Mouse (Mus musculus) midbrain, postnatal 0 days (tissue): ENCODE measurements around the gene Usp49. TPM values are rescaled to one million over a fixed set of nuclear protein-coding genes. Genes with fewer than 3 reads are reported as not detected.
A peak's percentile ranks its signal among the peaks of the same experiment; 100 is the strongest.

ENCODE experiments used
- ATAC-seq: fragments of 200-750 bp; cut with Nextera tagmentation; 2 replicates; pipeline ENCODE4 v1.8.0; 2017; ENCODE audit warnings: moderate number of reproducible peaks, mild to moderate bottlenecking, moderate TSS enrichment, moderate library complexity; ENCODE audit not compliant: low FRiP score
- DNase-seq: peaks from one replicate; pipeline ENCODE4 v3.0.0-alpha.2; 2015; ENCODE audit warnings: low spot score
- H3K27ac ChIP-seq: fragments of 300-500 bp; sonication (generic); 2 replicates; pipeline ENCODE4 v1.5.1; 2014; ENCODE audit warnings: low read depth, mild to moderate bottlenecking, low read length, mixed read lengths
- H3K27me3 ChIP-seq: fragments of 300-500 bp; sonication (generic); 2 replicates; pipeline ENCODE4 v1.6.1; 2014; ENCODE audit warnings: low read length, control low read depth, mixed read lengths; ENCODE audit not compliant: insufficient read depth
- H3K36me3 ChIP-seq: fragments of 300-500 bp; sonication (generic); 2 replicates; pipeline ENCODE4 v1.6.1; 2014; ENCODE audit warnings: low read length, control low read depth, mixed read lengths; ENCODE audit not compliant: insufficient read depth
- H3K4me1 ChIP-seq: fragments of 300-500 bp; sonication (generic); 2 replicates; pipeline ENCODE4 v1.6.1; 2014; ENCODE audit warnings: mild to moderate bottlenecking, control low read depth, antibody characterized with exemption, low read length, mixed read lengths; ENCODE audit not compliant: insufficient read depth
- H3K4me2 ChIP-seq: fragments of 300-500 bp; sonication (generic); 2 replicates; pipeline ENCODE4 v1.6.1; 2014; ENCODE audit warnings: low read depth, mild to moderate bottlenecking, low read length, mixed read lengths; ENCODE audit not compliant: poor library complexity, severe bottlenecking
- H3K4me3 ChIP-seq: fragments of 300-500 bp; sonication (generic); 2 replicates; pipeline ENCODE4 v1.5.1; 2014; ENCODE audit warnings: low read depth, mild to moderate bottlenecking, low read length, moderate library complexity
- H3K9ac ChIP-seq: fragments of 300-500 bp; sonication (generic); replicated peaks from 2 replicates; pipeline ENCODE4 v1.6.1; 2014; ENCODE audit warnings: mild to moderate bottlenecking, low read length, moderate library complexity, mixed read lengths; ENCODE audit not compliant: poor library complexity, severe bottlenecking
- H3K9me3 ChIP-seq: fragments of 300-500 bp; sonication (generic); 2 replicates; pipeline ENCODE4 v1.6.1; 2016; ENCODE audit warnings: low read length, control low read depth
- CTCF ChIP-seq: IDR thresholded peaks from 2 replicates; pipeline ENCODE4 v1.5.1; 2016; ENCODE audit warnings: antibody characterized with exemption, mild to moderate bottlenecking
- WGBS: fragments of 180-500 bp; shearing (Covaris S2); extraction: QIAGEN DNeasy Blood & Tissue Kit; methylation state at CpG from one replicate; pipeline ENCODE4 v1.1.7; 2014; 5-methylcytosine and 5-hydroxymethylcytosine counted together
- polyA plus RNA-seq: library from polyadenylated mRNA; unstranded; fragments of >200 nt; fragmentation: Nextera tagmentation; extraction: Ambion mirVana; gene quantifications from 2 replicates; pipeline ENCODE4 v1.2.1, GENCODE M21; 2015
- total RNA-seq: library from RNA; depleted of rRNA; stranded (reverse); fragments of >200 nt; gene quantifications from 2 replicates; pipeline ENCODE4 v1.2.3, GENCODE M21; 2014

Gene Usp49
- total and polyA plus RNA-seq, 2 experiments from 2014 or later = 3.7 to 24.4 TPM

GRCm38 (mm10) chr17:47676581-47676980 is 46.1 kb downstream of the Usp49 start:
- H3K9me3 ChIP-seq = no peaks in the 10 kb centered on the region
- no peak overlapping the region for H3K4me3 ChIP-seq
- peak; percentile 94 for TF ChIP-seq CTCF
- 16% methylated on average over 9 of the region's 9 CpGs for WGBS
- no peaks in the 10 kb centered on the region for H3K4me1 ChIP-seq
- no peak overlapping the region for H3K27ac ChIP-seq
- H3K4me2 ChIP-seq = no peak overlapping the region
- H3K9ac ChIP-seq = no peak overlapping the region
- DNase-seq (peak; percentile 82), ATAC-seq (no peak)
- H3K27me3 ChIP-seq = no peaks in the 10 kb centered on the region
- H3K36me3 ChIP-seq = peaks cover 40% of the 10 kb centered on the region

DNA sequence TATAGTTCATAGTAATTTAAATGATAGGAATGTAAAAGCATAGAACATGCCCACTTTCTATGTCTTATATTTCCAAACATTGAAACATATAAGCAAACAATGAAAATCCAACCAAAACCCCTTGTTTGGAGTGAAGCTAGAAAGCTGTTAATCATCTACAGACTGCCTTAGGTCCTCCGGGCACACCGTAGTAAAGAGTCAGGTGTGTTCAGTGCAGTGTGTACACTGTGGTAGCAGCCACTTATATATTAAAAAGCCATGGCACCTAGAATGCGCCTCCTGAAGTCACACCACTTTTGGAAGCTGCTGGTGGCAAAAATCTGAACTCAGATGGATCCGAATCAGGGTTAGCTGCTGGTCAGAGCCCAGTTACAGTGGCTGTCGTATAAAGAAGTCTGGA is 47.7 kb downstream of the Usp49 start:
- Histone ChIP-seq H3K27me3 (no peaks in the 10 kb centered on the region), H3K27ac (no peak overlapping the region), H3K9me3 (no peaks in the 10 kb centered on the region), H3K4me2 (no peak overlapping the region), H3K4me3 (no peak overlapping the region), H3K4me1 (no peaks in the 10 kb centered on the region), H3K9ac (no peak overlapping the region), H3K36me3 (peaks cover 48% of the 10 kb centered on the region)
- no peak for DNase-seq
- ATAC-seq = no peak
- WGBS = over 99% methylated on average over 5 of the region's 5 CpGs
- TF ChIP-seq CTCF = no peak

- peaks cover 50% of the 10 kb centered on the region for H3K36me3 ChIP-seq
- ATAC-seq (no peak), DNase-seq (no peak)
- no peak for TF ChIP-seq CTCF
- H3K9me3 ChIP-seq = no peaks in the 10 kb centered on the region
- 90% methylated on average over 5 of the region's 5 CpGs for WGBS
- H3K27ac ChIP-seq = no peak overlapping the region
- H3K4me1 ChIP-seq = no peaks in the 10 kb centered on the region
- H3K27me3 ChIP-seq = no peaks in the 10 kb centered on the region
- H3K4me3 ChIP-seq = no peak overlapping the region
- no peak overlapping the region for H3K4me2 ChIP-seq
- H3K9ac ChIP-seq = no peak overlapping the region
Measured at GRCm38 (mm10) chr17:47678702-47679101, 48.2 kb downstream of the Usp49 start.

DNA sequence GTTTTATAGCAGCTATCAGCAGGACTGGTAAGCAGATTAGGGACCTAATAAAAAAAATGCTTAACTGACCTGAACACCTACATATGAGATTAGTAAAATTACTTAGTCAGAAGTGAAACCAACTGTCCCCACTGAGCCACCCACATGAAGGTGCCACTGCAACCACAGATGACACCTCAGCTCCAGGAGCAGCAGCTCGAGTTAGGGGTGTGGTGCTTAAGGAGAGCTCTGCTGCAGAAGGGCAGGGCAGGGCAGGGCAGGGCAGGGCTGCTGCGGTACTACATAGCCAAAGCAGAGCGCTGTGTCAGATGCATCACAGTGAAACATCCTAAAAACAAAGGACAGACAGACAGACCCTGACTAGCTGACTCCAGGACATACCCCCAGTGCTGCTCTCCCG is 52.3 kb downstream of the Usp49 start:
- no peaks in the 10 kb centered on the region for H3K27me3 ChIP-seq
- H3K27ac ChIP-seq = no peak overlapping the region
- H3K9ac ChIP-seq = no peak overlapping the region
- no peak overlapping the region for H3K4me2 ChIP-seq
- TF ChIP-seq CTCF = no peak
- no peak overlapping the region for H3K4me3 ChIP-seq
- WGBS = 91% methylated on average over 4 of the region's 4 CpGs
- DNase-seq = no peak
- peaks cover 52% of the 10 kb centered on the region for H3K36me3 ChIP-seq
- ATAC-seq = no peak
- peaks cover 5% of the 10 kb centered on the region; the same call in 1 of the 2 replicates for H3K4me1 ChIP-seq
- H3K9me3 ChIP-seq = no peaks in the 10 kb centered on the region

- TF ChIP-seq CTCF = no peak
- Histone ChIP-seq H3K4me1 (peaks cover 5% of the 10 kb centered on the region; the same call in 1 of the 2 replicates), H3K4me3 (peak overlapping the region; percentile 74), H3K27me3 (no peaks in the 10 kb centered on the region), H3K9ac (peak overlapping the region; percentile 86), H3K4me2 (peak overlapping the region; percentile 89), H3K27ac (peak overlapping the region; percentile 88), H3K36me3 (peaks cover 13% of the 10 kb centered on the region; the same call in 1 of the 2 replicates), H3K9me3 (no peaks in the 10 kb centered on the region)
- ATAC-seq (peak; percentile 88), DNase-seq (peak; percentile 98)
- 1% methylated on average over 68 of the region's 70 CpGs for WGBS
Measured at GRCm38 (mm10) chr17:47687409-47688343, 57.2 kb downstream of the Usp49 start.

DNA sequence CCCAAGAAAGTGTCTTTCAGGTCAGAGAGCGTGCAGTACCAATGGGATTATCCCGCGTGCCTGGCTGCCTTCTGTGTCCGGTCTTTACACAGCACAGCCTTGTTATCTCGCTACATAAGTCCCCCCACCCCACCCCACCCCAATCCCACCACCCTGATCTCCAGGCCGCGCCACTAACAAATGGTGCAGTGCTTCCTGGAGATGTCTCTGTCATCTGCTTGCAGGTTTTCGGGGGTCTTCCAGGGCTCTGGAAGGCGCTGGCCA is 57.8 kb downstream of the Usp49 start, which contains the start of gene Tomm6:
Gene Tomm6, minus strand, starts transcription at position 43 of the 264 bp plus-strand sequence.
- Histone ChIP-seq H3K9ac (peak within 1 kb of the TSS; percentile 86), H3K27ac (peak within 1 kb of the TSS; percentile 88), H3K36me3 (peaks cover 12% of the 10 kb centered on the region; the same call in 1 of the 2 replicates), H3K27me3 (no peaks in the 10 kb centered on the region), H3K4me3 (peak within 1 kb of the TSS; percentile 74), H3K4me2 (peak within 1 kb of the TSS; percentile 89), H3K9me3 (no peaks in the 10 kb centered on the region), H3K4me1 (peaks cover 5% of the 10 kb centered on the region; the same call in 1 of the 2 replicates)
- no peak for ATAC-seq
- 2% methylated on average over 9 of the region's 9 CpGs for WGBS
- no peak for TF ChIP-seq CTCF
- DNase-seq = no peak
